Mouse (Mus musculus): ENCODE measurements at regions not wholly inside any gene's neighbourhood (a gene's known extent, or its start where the extent isn't known, plus 50 kb on each side); places are given as distances from the start of the nearest gene placed in this dataset.

- no peak for TF ChIP-seq CTCF (IDR thresholded peaks at IDR 0.05; ENCODE audit: extremely low read depth, insufficient read depth, low read length)
- no peak for TF ChIP-seq POLR2A (IDR thresholded peaks at IDR 0.05; ENCODE audit: extremely low read depth, insufficient read depth, low read length)
These were observed 116.1 kb upstream of the Tmem189 start for GRCm38 (mm10) chr2:167805629-167806304.
